Mouse (Mus musculus) heart, adult 2 months (tissue): ENCODE data around the gene Plxdc2. TPM values are rescaled to one million over a fixed set of nuclear protein-coding genes. Genes with fewer than 3 reads are reported as not detected.

Source experiments
- DNase-seq, 2 experiments: peaks; one replicate each; pipeline ENCODE4 v3.0.0; 2021
- H3K27ac ChIP-seq: fragments of 200-600 bp; 2 replicates; pipeline ENCODE4 v1.8.1; 2022
- H3K27me3 ChIP-seq: fragments of 200-500 bp; 2 replicates; pipeline ENCODE4 v1.6.1; 2012; ENCODE audit warnings: mild to moderate bottlenecking, low read length, inconsistent platforms, mixed read lengths; ENCODE audit not compliant: control insufficient read depth, insufficient read depth
- H3K36me3 ChIP-seq: fragments of 200-500 bp; 2 replicates; pipeline ENCODE4 v1.6.1; 2012; ENCODE audit warnings: low read length, inconsistent platforms; ENCODE audit not compliant: control insufficient read depth, insufficient read depth
- H3K4me1 ChIP-seq: fragments of 200-500 bp; 2 replicates; pipeline ENCODE4 v1.6.1; 2011; ENCODE audit warnings: low read length; ENCODE audit not compliant: control insufficient read depth, insufficient read depth
- H3K4me3 ChIP-seq: fragments of 200-600 bp; 2 replicates; pipeline ENCODE4 v1.8.1; 2022
- H3K79me2 ChIP-seq: fragments of 200-500 bp; replicated peaks from 2 replicates; pipeline ENCODE4 v1.6.1; 2012; ENCODE audit warnings: mild to moderate bottlenecking, inconsistent platforms, low read length, moderate library complexity, mixed read lengths; ENCODE audit not compliant: control insufficient read depth, insufficient read depth
- H3K9ac ChIP-seq: fragments of 200-500 bp; 2 replicates; pipeline ENCODE4 v1.6.1; 2012; ENCODE audit warnings: low read depth, mild to moderate bottlenecking, control low read depth, inconsistent platforms, low read length, mixed read lengths
- CTCF ChIP-seq: fragments of 200-600 bp; IDR thresholded peaks from 2 replicates; pipeline ENCODE4 v1.8.1; 2022; ENCODE audit warnings: antibody characterized with exemption, mild to moderate bottlenecking, moderate library complexity
- EP300 ChIP-seq: fragments of 200-500 bp; IDR thresholded peaks from 2 replicates; pipeline ENCODE4 v1.6.1; 2011; ENCODE audit warnings: low read depth, low read length, control low read depth; ENCODE audit not compliant: insufficient read depth
- POLR2A ChIP-seq: fragments of 200-500 bp; IDR thresholded peaks from 2 replicates; pipeline ENCODE4 v1.6.1; 2011; ENCODE audit warnings: mild to moderate bottlenecking, low read depth, low read length, control low read depth; ENCODE audit not compliant: insufficient read depth
- WGBS: fragments of 180-500 bp; shearing (Covaris S2); methylation state at CpG from one replicate; pipeline ENCODE4 v1.1.7; 2018; 5-methylcytosine and 5-hydroxymethylcytosine counted together
- intact Hi-C: fragments of 180-260 bp; cut with DNase I; formaldehyde crosslinking; loops from one replicate; pipeline ENCODE4 v1.15.1; 2025
- polyA plus RNA-seq: library from polyadenylated mRNA; depleted of rRNA; stranded (reverse); fragments of >200 nt; gene quantifications from 2 replicates; pipeline ENCODE4 v1.2.3, GENCODE M21; 2012
- total RNA-seq, 2 experiments: library from RNA; stranded (reverse); gene quantifications; 2 replicates each; pipeline ENCODE4 v1.2.3; 2021

The Plxdc2 gene
- total and polyA plus RNA-seq, 3 experiments = 7.0 to 21.8 (median 17.2) TPM

GRCm38 (mm10) chr2:16588546-16588945 is 232.4 kb downstream of the Plxdc2 start:
- no peaks in the 10 kb centered on the region for H3K27me3 ChIP-seq
- H3K27ac ChIP-seq = no peak overlapping the region
- H3K9ac ChIP-seq = no peak overlapping the region
- intact Hi-C loops = no loop called here
- no peak for DNase-seq
- no peaks in the 10 kb centered on the region for H3K36me3 ChIP-seq
- TF ChIP-seq POLR2A (no peak), CTCF (no peak), EP300 (no peak)
- no peaks in the 10 kb centered on the region for H3K79me2 ChIP-seq
- no peak overlapping the region for H3K4me3 ChIP-seq
- no peaks in the 10 kb centered on the region for H3K4me1 ChIP-seq

GRCm38 (mm10) chr2:16595451-16595850 is 239.3 kb downstream of the Plxdc2 start:
- Histone ChIP-seq H3K9ac (no peak overlapping the region), H3K36me3 (no peaks in the 10 kb centered on the region), H3K4me1 (no peaks in the 10 kb centered on the region), H3K27ac (no peak overlapping the region), H3K4me3 (no peak overlapping the region), H3K27me3 (no peaks in the 10 kb centered on the region), H3K79me2 (no peaks in the 10 kb centered on the region)
- DNase-seq = no peak
- intact Hi-C loops = loop anchor here (10.0 kb wide), 1 partner anchor 241 kb away; the partner anchor contains the start of gene Plxdc2
- WGBS = 76% methylated on average over 1 of the region's 1 CpGs
- no peak for TF ChIP-seq POLR2A
- no peak for TF ChIP-seq EP300
- no peak for TF ChIP-seq CTCF

DNA sequence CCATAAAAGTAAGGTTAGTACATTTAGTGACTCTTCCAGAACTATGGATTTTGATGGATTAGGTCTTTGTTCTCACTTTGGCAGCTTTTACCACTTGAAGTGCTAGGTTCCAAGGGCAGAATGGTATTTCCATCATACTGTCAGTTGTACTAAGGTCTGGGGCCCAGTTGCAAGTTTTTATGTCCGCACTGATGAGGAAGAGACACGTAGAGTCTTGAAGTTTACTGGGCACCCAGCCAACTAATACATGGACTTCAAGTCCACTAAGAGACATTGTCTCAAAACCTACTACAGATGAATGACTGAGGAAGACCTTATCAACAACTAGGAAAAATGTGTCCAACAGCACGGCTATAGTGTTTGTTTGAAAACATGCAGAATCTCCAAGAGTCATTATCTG is 242.1 kb downstream of the Plxdc2 start:
- H3K4me3 ChIP-seq = no peak overlapping the region
- H3K36me3 ChIP-seq = no peaks in the 10 kb centered on the region
- H3K27ac ChIP-seq = no peak overlapping the region
- no peaks in the 10 kb centered on the region for H3K27me3 ChIP-seq
- no peak for TF ChIP-seq POLR2A
- TF ChIP-seq EP300 = no peak
- no peak for TF ChIP-seq CTCF
- DNase-seq = no peak
- H3K79me2 ChIP-seq = no peaks in the 10 kb centered on the region
- intact Hi-C loops = loop anchor here (10.0 kb wide), 1 partner anchor 243 kb away; the partner anchor contains the start of gene Plxdc2
- H3K9ac ChIP-seq = no peak overlapping the region
- H3K4me1 ChIP-seq = no peaks in the 10 kb centered on the region
- WGBS = 42% methylated on average over 3 of the region's 3 CpGs

GRCm38 (mm10) chr2:16604291-16604690 is 248.2 kb downstream of the Plxdc2 start:
- Histone ChIP-seq H3K9ac (no peak overlapping the region), H3K4me1 (no peaks in the 10 kb centered on the region; the same call in 1 of the 2 replicates), H3K79me2 (no peaks in the 10 kb centered on the region), H3K4me3 (no peak overlapping the region), H3K27ac (no peak overlapping the region), H3K36me3 (no peaks in the 10 kb centered on the region), H3K27me3 (no peaks in the 10 kb centered on the region)
- TF ChIP-seq CTCF (no peak), EP300 (no peak), POLR2A (no peak)
- WGBS = 84% methylated on average over 3 of the region's 3 CpGs
- intact Hi-C loops = no loop called here
- no peak for DNase-seq

DNA sequence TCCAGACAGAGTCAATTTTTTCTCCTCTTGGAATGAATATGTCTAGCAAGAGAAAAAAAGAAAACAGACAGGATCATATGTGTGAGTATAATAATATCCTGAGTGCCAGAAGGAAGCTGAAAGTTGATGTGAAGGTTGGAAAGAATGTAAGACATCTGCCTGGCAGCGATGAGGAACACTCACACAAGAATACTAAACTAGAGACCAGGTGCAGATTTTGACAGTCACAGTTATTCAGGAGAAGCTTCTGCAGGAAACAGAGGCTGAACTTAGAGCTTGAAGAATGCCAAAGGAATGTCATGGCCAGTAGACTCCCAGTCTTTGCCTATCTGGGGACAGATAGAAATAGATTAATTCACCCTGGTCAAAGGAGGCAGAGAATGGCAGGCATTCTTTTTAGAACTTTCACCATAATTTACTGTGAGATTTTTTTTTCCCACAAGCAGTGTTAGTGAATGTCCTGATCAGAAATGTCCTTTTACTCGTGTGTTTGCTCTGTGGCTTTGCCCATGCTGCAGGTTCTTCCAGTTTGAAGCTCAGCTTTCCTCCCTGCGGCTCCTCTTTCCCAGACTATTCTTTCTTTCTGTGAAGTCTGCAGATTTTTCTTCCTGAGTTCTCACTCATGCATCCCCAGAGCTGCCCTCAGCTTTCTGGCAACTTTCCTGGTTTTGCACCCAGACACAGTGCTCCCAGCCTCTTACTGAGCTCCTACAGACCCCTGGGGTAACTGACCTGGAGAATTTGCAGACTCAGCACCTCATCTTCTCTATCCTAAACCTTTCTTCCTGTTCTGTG is 251.9 kb downstream of the Plxdc2 start:
- 29% methylated on average over 3 of the region's 3 CpGs for WGBS
- Histone ChIP-seq H3K9ac (no peak overlapping the region), H3K4me1 (no peaks in the 10 kb centered on the region; the same call in 1 of the 2 replicates), H3K79me2 (no peaks in the 10 kb centered on the region), H3K4me3 (no peak overlapping the region), H3K27ac (no peak overlapping the region), H3K36me3 (no peaks in the 10 kb centered on the region), H3K27me3 (no peaks in the 10 kb centered on the region)
- intact Hi-C loops = no loop called here
- no peak for DNase-seq
- no peak for TF ChIP-seq CTCF
- no peak for TF ChIP-seq POLR2A
- TF ChIP-seq EP300 = no peak

DNA sequence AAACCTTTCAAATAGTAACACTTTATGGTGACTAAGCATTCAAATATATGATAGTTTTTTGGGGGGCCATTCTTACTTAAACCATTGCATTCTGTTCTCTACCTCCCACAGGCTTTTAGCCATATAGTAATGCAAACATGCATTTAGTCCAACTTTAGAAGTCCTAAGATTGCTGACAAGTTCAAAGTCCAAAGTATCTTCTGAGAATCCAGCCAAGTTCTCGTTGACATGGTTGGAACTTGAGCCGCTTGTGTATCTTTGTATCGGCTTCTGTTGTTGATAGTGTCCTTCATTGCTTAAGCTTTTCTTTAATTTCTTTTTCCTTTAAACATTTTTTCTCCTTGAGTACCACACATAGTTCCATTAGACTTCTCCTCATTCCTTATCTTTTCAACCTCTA is 286.0 kb downstream of the Plxdc2 start:
- no peak overlapping the region for H3K27ac ChIP-seq
- no peak for TF ChIP-seq POLR2A
- no peak for TF ChIP-seq CTCF
- TF ChIP-seq EP300 = no peak
- no peak overlapping the region for H3K4me3 ChIP-seq
- no peaks in the 10 kb centered on the region for H3K27me3 ChIP-seq
- H3K9ac ChIP-seq = no peak overlapping the region
- no peaks in the 10 kb centered on the region for H3K36me3 ChIP-seq
- no peak for DNase-seq
- no peaks in the 10 kb centered on the region for H3K79me2 ChIP-seq
- H3K4me1 ChIP-seq = no peaks in the 10 kb centered on the region
- WGBS = 92% methylated on average over 3 of the region's 3 CpGs
- intact Hi-C loops = no loop called here
